Mouse (Mus musculus) spleen, adult 2 months (tissue): Measurements from ENCODE around the gene Ctrc.

Experiments used
- CTCF ChIP-seq: fragments of 200-500 bp; IDR thresholded peaks from 2 replicates; pipeline ENCODE4 v1.5.1; 2011; ENCODE audit warnings: mild to moderate bottlenecking, inconsistent platforms; ENCODE audit not compliant: insufficient read depth, insufficient read length, insufficient replicate concordance; ENCODE audit errors: extremely low read depth
- POLR2A ChIP-seq: fragments of 200-500 bp; IDR thresholded peaks from 2 replicates; pipeline ENCODE4 v1.6.1; 2011; ENCODE audit warnings: low read depth, low read length, inconsistent platforms

GRCm38 (mm10) chr4:141866933-141867490 is 20.9 kb upstream of the Ctrc start:
- TF ChIP-seq POLR2A, result no peak
- TF ChIP-seq CTCF, result no peak
